Mouse (Mus musculus) C2C12 (cell line): ENCODE measurements around the gene Scn4b.

ENCODE experiments used
- CTCF ChIP-seq: IDR thresholded peaks from one replicate; pipeline ENCODE4 v1.5.1; 2011; ENCODE audit not compliant: control insufficient read depth, insufficient read depth, insufficient read length
- FOSL1 ChIP-seq: IDR thresholded peaks from one replicate; pipeline ENCODE4 v1.8.0; 2011; ENCODE audit warnings: mild to moderate bottlenecking, low read length; ENCODE audit not compliant: poor library complexity, insufficient read depth, severe bottlenecking
- MYOD1 ChIP-seq: IDR thresholded peaks from one replicate; pipeline ENCODE4 v1.6.1; 2011; ENCODE audit warnings: low read depth; ENCODE audit not compliant: control insufficient read depth, insufficient read length
- MYOG ChIP-seq: IDR thresholded peaks from one replicate; pipeline ENCODE4 v1.6.1; 2011; ENCODE audit not compliant: control insufficient read depth, insufficient read length; ENCODE audit errors: extremely low read depth

DNA sequence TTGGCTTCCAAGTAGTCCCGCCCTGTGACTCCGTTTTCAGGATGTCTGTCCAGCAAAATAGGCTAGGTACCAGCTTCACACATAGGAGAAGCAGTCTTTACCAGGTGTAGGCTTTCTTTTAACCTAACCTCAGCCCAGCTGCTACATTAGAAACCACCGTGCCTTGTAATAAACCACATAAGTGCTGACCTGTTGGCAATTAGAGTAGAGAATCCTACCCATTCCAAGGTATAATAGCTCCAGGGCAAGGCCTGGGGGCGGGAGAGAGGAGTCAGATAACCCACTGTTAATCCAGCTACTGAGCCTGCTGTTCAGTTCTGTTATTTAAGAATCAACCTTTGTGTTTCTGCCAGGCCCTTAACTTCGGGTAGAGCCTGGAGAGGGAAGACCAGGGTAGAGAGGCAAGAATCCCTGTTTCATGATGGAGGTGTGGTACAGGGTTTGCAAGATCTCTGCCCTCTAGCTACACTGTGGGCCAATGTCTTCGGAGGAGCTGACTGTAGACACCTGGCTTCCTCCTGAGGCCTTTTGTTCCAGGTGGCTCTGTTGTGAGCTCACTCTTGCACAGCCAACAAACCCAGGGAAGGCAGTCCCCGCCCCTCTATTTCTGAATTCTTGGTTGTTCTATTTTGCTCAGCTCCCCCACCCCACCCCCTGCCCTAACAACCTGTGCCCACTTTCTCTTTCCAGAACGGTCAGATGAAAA, 58.1 kb downstream of the Scn4b start:
- TF ChIP-seq MYOG (no peak), CTCF (no peak), FOSL1 (no peak), MYOD1 (no peak)
